Mouse (Mus musculus) testis, adult 2 months (tissue): ENCODE data around the gene Ltv1. TPM values are rescaled to one million over a fixed set of nuclear protein-coding genes. Genes with fewer than 3 reads are reported as not detected.
A peak's percentile ranks its signal among the peaks of the same experiment; 100 is the strongest.

ENCODE experiments used
- H3K27ac ChIP-seq: fragments of 200-500 bp; 2 replicates; pipeline ENCODE4 v1.5.1; 2012; ENCODE audit warnings: low read depth, low read length; ENCODE audit not compliant: control insufficient read depth, insufficient read depth
- H3K27me3 ChIP-seq: fragments of 200-500 bp; 2 replicates; pipeline ENCODE4 v1.6.1; 2012; ENCODE audit warnings: mild to moderate bottlenecking, low read length, moderate library complexity; ENCODE audit not compliant: control insufficient read depth, insufficient read depth
- H3K36me3 ChIP-seq: fragments of 200-500 bp; 2 replicates; pipeline ENCODE4 v1.6.1; 2012; ENCODE audit warnings: mild to moderate bottlenecking, low read length; ENCODE audit not compliant: control insufficient read depth, insufficient read depth
- H3K4me1 ChIP-seq: fragments of 200-500 bp; 2 replicates; pipeline ENCODE4 v1.6.1; 2012; ENCODE audit warnings: low read length; ENCODE audit not compliant: control insufficient read depth, insufficient read depth
- H3K4me3 ChIP-seq: fragments of 200-500 bp; 2 replicates; pipeline ENCODE4 v1.5.1; 2012; ENCODE audit warnings: low read depth, mild to moderate bottlenecking, low read length, moderate library complexity, mixed read lengths; ENCODE audit not compliant: control insufficient read depth
- CTCF ChIP-seq: fragments of 200-500 bp; IDR thresholded peaks from 2 replicates; pipeline ENCODE4 v1.5.1; 2012; ENCODE audit warnings: low read depth, mild to moderate bottlenecking, inconsistent platforms, low read length, moderate library complexity; ENCODE audit not compliant: control insufficient read depth, insufficient read depth, insufficient replicate concordance
- POLR2A ChIP-seq: fragments of 200-500 bp; IDR thresholded peaks from 2 replicates; pipeline ENCODE4 v1.6.1; 2012; ENCODE audit warnings: low read depth, mild to moderate bottlenecking, inconsistent platforms, low read length, moderate library complexity; ENCODE audit not compliant: control insufficient read depth
- polyA plus RNA-seq: library from polyadenylated mRNA; depleted of rRNA; stranded (reverse); fragments of >200 nt; gene quantifications from 2 replicates; pipeline ENCODE4 v1.2.3, GENCODE M21; 2012; rRNA removed

Gene Ltv1
- 22.7 and 25.4 TPM in 2 replicates for polyA plus RNA-seq

DNA sequence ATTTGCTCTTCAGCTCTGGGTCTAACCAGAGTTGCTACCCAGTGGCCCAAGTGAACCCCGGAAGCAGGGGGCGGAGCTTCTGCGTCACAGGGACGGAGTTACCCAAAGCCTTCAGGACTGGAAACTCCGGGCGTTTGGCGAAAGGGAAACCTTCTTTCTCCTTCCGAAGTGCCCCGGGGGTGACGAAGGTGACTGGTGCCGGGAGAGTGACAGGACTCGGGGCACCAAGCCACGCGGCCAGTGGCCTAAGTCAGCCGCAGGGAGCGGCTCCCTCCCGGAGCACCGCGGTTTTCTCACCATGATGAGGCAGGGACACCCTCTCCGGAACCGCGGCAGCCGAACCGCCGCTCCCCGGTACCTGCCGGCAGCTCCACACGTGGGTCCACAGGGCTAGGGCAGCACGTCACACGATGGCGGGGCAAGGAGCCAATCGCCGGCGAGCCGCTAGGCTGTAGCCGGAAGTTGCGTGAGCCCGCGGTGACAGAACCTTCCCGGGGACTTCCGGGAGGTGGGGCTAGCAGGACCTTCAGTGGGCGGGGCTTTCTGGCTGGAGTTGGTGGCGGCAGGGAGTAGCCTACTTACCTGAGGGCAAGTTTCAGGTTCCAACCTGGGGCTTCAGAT is at the start of gene Ltv1:
TSS of gene Ltv1 (minus strand) at position 438 of the 621 bp plus-strand sequence.
- H3K27ac ChIP-seq, result peak within 1 kb of the TSS; percentile 94
- H3K36me3 ChIP-seq, result no peaks in the 10 kb centered on the region; the same call in 1 of the 2 replicates

GRCm38 (mm10) chr10:13240431-13240830 is 47.5 kb upstream of the Ltv1 start:
- Histone ChIP-seq H3K4me1 (no peaks in the 10 kb centered on the region), H3K27me3 (no peaks in the 10 kb centered on the region), H3K36me3 (no peaks in the 10 kb centered on the region), H3K4me3 (no peak overlapping the region), H3K27ac (no peak overlapping the region)
- no peak for TF ChIP-seq CTCF
- no peak for TF ChIP-seq POLR2A

More for the DNA sequence above, at the start of gene Ltv1:
- Histone ChIP-seq H3K4me1 (peaks cover 11% of the 10 kb centered on the region), H3K4me3 (peak within 1 kb of the TSS; percentile 96), H3K27me3 (no peaks in the 10 kb centered on the region)
- TF ChIP-seq POLR2A (peak; percentile 75), CTCF (no peak)

DNA sequence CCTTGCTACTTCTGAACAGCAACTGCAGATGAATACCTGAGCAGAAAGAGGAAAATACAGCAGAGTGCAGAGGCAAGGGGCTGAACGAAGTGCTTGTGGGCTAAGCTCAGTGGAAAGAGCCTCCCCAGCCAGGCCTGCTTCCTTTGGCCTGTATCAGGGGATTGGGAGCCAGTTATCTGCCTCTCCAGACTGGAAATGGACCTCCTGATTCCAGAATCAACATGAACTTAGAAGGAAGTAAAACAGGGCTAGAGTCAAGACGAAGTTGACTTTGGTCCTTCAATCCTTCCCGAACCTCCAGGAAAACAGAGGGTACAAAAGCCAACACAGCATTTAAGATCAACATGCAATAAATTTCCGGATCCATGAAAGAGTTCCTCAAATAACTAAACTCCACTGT is 45.2 kb upstream of the Ltv1 start:
- Histone ChIP-seq H3K36me3 (no peaks in the 10 kb centered on the region), H3K27ac (no peak overlapping the region), H3K4me3 (no peak overlapping the region), H3K4me1 (no peaks in the 10 kb centered on the region), H3K27me3 (no peaks in the 10 kb centered on the region)
- TF ChIP-seq CTCF, result no peak
- no peak for TF ChIP-seq POLR2A

DNA sequence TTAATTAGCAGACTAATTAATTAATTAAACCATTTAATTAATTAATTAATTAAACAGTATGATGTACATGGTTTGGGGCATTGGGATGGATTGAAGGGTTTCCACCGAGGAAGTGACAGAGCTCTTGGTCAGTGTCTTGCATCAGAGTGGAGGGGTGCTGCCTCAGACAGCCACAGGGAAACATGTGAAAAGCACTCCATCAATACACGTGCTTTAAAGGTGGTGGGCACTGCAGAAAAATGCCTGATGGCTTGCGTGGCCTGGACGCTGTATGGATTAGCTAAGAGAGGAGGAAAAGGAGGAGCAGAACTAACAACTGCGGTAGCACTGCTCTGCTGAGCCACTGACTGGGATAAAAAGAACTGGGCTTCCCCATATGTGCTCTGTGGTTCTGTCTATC is 43.9 kb upstream of the Ltv1 start:
- Histone ChIP-seq H3K36me3 (no peaks in the 10 kb centered on the region), H3K27me3 (no peaks in the 10 kb centered on the region), H3K27ac (no peak overlapping the region), H3K4me1 (no peaks in the 10 kb centered on the region), H3K4me3 (no peak overlapping the region)
- no peak for TF ChIP-seq CTCF
- TF ChIP-seq POLR2A, result no peak

- TF ChIP-seq POLR2A (no peak), CTCF (no peak)
- Histone ChIP-seq H3K36me3 (no peaks in the 10 kb centered on the region), H3K27ac (no peak overlapping the region)
Observed at GRCm38 (mm10) chr10:13234503-13234902, 41.5 kb upstream of the Ltv1 start.

GRCm38 (mm10) chr10:13233941-13234340 is 41.0 kb upstream of the Ltv1 start:
- Histone ChIP-seq H3K4me1 (no peaks in the 10 kb centered on the region), H3K27ac (no peak overlapping the region), H3K36me3 (no peaks in the 10 kb centered on the region), H3K27me3 (no peaks in the 10 kb centered on the region), H3K4me3 (no peak overlapping the region)
- TF ChIP-seq POLR2A (no peak), CTCF (no peak)

More at GRCm38 (mm10) chr10:13234503-13234902, 41.5 kb upstream of the Ltv1 start:
- Histone ChIP-seq H3K4me1 (no peaks in the 10 kb centered on the region), H3K27me3 (no peaks in the 10 kb centered on the region), H3K4me3 (no peak overlapping the region)

DNA sequence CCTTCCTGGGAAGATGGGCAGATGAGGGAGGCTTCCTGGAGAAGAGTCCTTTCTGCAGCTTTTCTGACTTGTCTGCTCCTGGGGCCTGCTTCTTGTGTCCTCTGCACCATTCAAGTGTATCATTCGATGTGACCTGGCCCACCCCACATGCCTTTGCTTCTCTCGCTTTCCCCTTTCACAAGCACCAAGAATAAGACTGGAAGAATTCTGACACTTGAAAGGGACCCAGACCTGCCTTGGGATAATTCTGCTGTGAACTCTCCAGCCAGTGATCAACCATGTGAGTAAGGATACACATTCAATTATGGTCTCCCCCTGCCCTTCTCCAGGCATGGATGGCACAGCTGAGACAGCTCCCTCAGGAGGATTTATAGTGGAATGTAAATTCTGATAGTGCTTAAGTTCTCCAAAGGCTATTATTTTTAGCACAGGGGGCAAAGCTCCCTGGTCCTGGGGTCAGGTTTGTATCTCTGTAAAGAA is 40.2 kb upstream of the Ltv1 start:
- no peaks in the 10 kb centered on the region for H3K4me1 ChIP-seq
- no peak overlapping the region for H3K4me3 ChIP-seq
- H3K27ac ChIP-seq, result no peak overlapping the region
- no peaks in the 10 kb centered on the region for H3K27me3 ChIP-seq
- H3K36me3 ChIP-seq, result no peaks in the 10 kb centered on the region
- no peak for TF ChIP-seq CTCF
